ENCODE assay signal across 8 mouse cellular contexts in the genomic region with DNA sequence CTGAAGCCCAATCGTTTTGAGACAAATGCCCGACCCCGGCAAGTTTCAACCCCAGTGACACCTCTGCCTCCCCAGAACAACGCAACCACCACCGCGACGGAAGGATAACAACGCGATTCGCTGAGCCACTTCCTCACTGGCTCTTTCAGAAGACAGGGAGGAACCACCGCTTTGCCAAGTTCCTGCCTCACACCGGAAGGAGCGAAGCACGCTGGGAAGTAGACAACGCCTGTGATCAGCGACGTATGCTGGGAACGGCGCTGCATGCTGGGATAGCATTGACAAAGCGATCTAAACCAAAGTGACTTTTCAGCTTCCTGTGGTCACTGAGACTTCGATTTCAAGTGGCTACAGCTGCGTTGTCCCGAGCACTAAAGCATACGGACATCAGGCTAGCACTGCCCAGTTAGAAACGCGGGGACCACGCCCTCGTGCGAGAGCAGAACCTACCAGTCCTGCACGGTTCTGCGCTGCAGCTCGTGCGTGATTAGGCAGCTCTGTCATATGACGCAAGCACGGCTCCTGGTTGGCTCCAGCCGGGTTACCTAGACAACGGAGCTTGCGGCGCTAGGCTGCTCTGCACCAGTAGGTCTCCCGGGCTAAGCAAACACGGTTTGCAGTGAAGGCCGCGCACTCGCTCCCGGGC. TPM values are rescaled to one million over a fixed set of nuclear protein-coding genes. Genes with fewer than 3 reads are reported as not detected.
DNase-seq lines count a peak whose midpoint lies in the region; ATAC-seq lines count a peak whose summit lies in the region.

A gene (plus strand): TSS at position 195 of the 646 bp plus-strand sequence.

- H3K27me3 ChIP-seq in lung, embryonic 16.5 days (ENCODE audit: control insufficient read depth, insufficient read depth, low read depth, low read length) = no peaks in the 10 kb centered on the region

- under 1% methylated on average over 45 of the region's 45 CpGs for WGBS in lung, embryonic 16.5 days

- peaks cover 17% of the 10 kb centered on the region for H3K4me1 ChIP-seq in lung, embryonic 16.5 days (replicated peaks; ENCODE audit: control insufficient read depth, insufficient read depth, low read length)

- H3K4me3 ChIP-seq in lung, embryonic 16.5 days (ENCODE audit: low read length) = peak within 1 kb of the TSS; percentile 67

- peak within 1 kb of the TSS; percentile 83 for H3K9ac ChIP-seq in lung, embryonic 16.5 days (ENCODE audit: low read length)

- H3K9me3 ChIP-seq in lung, embryonic 16.5 days (ENCODE audit: control insufficient read depth, low read length) = no peaks in the 10 kb centered on the region

- peak; percentile 100 for DNase-seq in MEL-GATA-1-ER (ENCODE audit: extremely low read depth, low read depth)
- peak; percentile 93 for DNase-seq in cerebellum, adult 8-10 months
- peak; percentile 97 for DNase-seq in forelimb bud, embryonic 11.5 days (ENCODE audit: low read depth, low spot score)
- DNase-seq in layer of hippocampus, adult 9-10 months (ENCODE audit: low spot score) = peak; percentile 96
- DNase-seq in ovary, postnatal 10 days (ENCODE audit: low spot score) = peak; percentile 85
- DNase-seq in thymus, postnatal 10 days (ENCODE audit: low spot score in 2 of 2) = peak; percentile 84 to 85

- H3K27ac ChIP-seq in lung, embryonic 16.5 days (ENCODE audit: low read length) = peak within 1 kb of the TSS; percentile 94

- peak; percentile 96 for ATAC-seq in hematopoietic stem cell, adult 5-6 weeks (replicated peaks in 1 of 2; ENCODE audit: insufficient read depth in 1 of 2, low FRiP score in 2 of 2, low TSS enrichment in 1 of 2, low read depth in 1 of 2, poor library complexity in 2 of 2, severe bottlenecking in 2 of 2)
- ATAC-seq in lung, embryonic 16.5 days (ENCODE audit: low read depth) = peak; percentile 99

- H3K4me2 ChIP-seq in lung, embryonic 16.5 days (ENCODE audit: low read depth, low read length) = peak within 1 kb of the TSS; percentile 85

- peaks cover 10% of the 10 kb centered on the region for H3K36me3 ChIP-seq in lung, embryonic 16.5 days (ENCODE audit: control insufficient read depth, insufficient read depth, low read length)

RNA-seq across cellular contexts. Expression of the gene that starts here (rescaled TPM):
- 9.8 and 17.3 TPM in 2 replicates for total RNA-seq in hematopoietic stem cell, adult 5-6 weeks (2017)
- polyA plus RNA-seq in lung, embryonic 16.5 days (2015; fragmentation: Nextera tagmentation; extraction: Ambion mirVana) = 27.5 and 29.2 TPM in 2 replicates

Comparison
In these comparisons a context has a peak if more than half of its experiments do, and no peak if none do; other contexts are left out.
1. Peak in every context shown above with its lines: DNase-seq, ATAC-seq, H3K4me3 ChIP-seq and H3K27ac ChIP-seq.